Mouse (Mus musculus): Measurements from ENCODE around the gene Rgs19. TPM values are rescaled to one million over a fixed set of nuclear protein-coding genes. Genes with fewer than 3 reads are reported as not detected.

The Rgs19 gene
- total RNA-seq (2022), result 10 to 100 TPM; 23.7 to 26.0 (median 25.3) TPM

DNA sequence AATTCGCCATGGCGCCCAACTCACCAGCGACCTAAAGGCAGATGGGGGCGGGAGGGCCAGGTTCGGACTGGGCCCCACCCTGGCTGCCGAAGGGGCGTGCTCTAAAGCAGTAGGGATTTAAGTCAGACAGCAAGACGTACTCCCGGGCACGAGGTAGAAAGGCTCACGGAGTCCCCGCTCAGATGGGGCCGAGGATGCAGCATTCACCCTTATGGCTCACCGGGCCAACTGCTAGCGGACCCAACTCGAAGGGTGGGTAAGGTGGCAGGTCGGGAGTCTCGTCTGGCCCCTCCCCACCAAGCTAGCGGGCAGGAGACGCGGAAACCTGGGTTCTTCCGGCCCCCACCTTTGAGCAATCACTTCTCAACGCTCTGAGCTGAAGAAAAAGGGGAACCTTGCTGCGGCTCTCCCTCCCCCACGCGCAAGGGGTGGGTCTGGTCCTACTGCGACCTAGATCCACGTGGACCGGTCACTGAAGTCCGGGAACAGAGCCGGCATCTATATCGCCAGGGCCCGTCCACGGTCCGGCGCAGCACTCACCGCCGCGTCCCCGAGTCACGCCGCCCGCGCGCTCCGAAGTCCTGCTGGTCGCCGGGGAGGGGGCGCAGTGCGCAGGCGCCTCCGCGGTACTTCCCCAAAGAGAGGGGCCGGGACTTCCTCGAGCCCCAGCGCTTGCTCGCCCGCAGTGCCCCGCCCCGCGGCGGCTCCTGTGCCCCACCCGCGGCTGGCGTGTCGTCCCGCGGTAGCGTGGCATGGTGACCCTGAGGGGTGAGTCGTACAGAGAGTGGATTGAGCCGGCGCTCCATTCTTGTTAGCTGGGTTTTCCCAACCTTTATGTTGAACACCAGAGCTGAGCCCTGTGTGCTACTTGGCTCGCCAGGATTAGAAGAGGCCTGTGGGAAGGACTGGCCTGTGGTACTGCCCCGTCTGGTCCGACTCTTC is at the start of gene Rgs19:
Gene Rgs19 (minus strand): TSS at position 639 of the 942 bp plus-strand sequence.
- peak; percentile 81 for DNase-seq

GRCm38 (mm10) chr2:181730051-181730450 is 36.3 kb upstream of the Rgs19 start:
- no peak for DNase-seq

DNA sequence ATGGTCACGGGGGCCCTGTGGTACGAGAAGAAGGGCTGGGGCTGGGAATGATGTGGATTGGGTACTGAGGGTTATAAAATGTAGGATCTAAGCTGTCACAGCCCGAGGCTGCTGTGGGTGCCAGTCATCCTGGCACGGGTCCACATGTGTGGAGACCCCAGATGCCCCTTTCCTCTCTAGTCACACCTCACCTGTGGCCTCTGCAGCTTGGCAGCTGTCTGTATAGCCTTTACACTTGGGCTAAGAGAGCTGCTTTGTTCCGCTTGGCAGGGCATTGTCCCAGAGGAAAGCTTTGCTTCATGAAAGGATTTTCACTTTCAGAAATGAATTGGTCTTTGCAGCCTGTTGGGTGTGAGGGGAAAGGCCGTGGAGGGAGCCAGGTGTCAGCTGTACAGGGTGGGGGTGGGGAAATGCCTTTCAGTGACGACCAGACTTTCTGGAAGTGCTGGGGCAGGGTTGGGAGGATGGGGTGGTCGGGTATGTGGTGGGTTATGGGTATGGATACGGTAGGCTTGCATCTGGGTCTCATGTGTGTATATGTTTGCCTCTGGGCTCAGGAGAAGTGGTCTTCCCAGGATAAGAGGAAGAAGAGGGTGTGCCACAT is 34.0 kb upstream of the Rgs19 start:
- no peak for DNase-seq

- no peak for DNase-seq
Observed at GRCm38 (mm10) chr2:181722213-181722612, 28.4 kb upstream of the Rgs19 start.

DNA sequence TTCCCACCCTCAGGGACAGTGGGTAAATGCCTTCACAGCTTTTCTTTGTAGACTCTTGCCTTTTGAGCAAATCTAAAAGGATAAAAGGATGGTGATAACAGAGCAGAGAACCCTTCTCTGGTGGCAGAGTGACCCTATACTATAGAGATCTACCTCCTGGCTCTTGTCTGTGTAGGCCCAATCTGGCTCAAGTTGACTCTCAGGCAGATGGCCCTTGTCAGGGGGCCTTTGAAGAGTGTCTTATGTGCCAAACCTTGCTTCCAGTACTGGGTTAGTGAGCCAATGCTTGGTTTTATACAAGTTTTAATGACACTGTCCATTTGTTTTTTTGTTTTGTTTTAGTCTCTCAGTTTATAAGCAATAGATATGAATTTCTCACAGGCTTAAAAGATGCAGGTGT is 27.4 kb upstream of the Rgs19 start:
- no peak for DNase-seq

GRCm38 (mm10) chr2:181720061-181720460 is 26.3 kb upstream of the Rgs19 start:
- DNase-seq, result no peak

GRCm38 (mm10) chr2:181716991-181717390 is 23.2 kb upstream of the Rgs19 start:
- DNase-seq, result no peak

DNA sequence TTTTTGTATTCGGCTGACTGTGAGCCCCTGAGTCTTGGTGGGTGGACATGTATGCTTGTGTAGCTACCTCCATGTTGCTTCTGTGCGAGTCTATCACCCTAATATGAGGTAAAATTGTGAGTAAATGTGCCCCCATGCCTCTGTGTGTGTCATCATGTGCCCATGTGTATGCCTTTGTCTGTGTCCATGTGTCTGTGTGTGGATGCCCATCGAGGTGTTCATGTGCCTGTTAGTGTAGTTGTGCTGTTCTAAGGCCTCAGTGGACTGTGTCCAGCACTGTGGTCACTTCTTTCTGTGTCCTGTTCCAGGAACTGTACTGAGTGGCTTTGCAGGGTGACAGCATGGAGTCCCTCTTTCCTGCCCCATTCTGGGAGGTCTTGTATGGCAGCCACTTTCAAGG is 21.6 kb upstream of the Rgs19 start:
- DNase-seq, result no peak

- DNase-seq, result no peak
Observed at GRCm38 (mm10) chr2:181714903-181715326, 21.1 kb upstream of the Rgs19 start, which contains the start of gene Oprl1. Gene Oprl1 (plus strand): TSS chr2:181715016.

GRCm38 (mm10) chr2:181713749-181714148 is 20.0 kb upstream of the Rgs19 start:
- no peak for DNase-seq

DNA sequence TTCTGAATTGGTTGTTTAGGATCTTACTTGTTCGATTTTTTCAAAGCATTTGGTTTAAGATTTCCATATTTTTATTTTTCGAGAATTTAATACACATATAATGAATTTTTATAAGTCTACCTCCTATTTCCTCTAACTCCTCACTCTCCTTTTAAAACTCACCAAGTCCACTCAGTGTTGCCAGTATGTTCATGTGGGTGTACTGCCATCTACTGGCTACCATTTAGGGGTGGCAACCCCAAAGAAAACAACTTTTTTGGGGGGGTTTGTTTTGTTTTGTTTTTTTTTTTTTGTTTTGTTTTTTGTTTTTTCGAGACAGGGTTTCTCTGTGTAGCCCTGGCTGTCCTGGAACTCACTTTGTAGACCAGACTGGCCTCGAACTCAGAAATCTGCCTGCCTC is 12.9 kb upstream of the Rgs19 start:
- DNase-seq, result no peak

DNA sequence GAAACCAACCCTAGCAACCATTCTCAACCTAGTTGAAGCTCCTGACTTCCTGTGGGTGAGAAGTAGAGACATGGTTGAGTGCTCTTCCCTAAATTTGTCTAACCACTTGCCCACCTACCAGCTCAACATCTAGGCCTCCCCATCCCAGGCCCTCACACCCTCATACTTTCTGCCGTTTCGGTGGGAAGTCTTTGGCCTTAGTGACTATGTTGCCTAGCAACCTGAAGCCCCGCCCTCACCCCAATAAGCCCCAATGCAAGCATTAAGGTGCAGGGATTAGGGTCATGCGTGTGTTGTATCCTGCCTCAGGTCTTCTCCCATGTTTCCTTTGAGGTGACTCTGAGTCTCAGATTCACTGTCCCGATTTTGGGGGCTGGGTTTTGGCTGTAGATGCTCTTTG is 4.5 kb upstream of the Rgs19 start, which contains the start of gene Lkaaear1:
Gene Lkaaear1 (minus strand): TSS at position 202 of the 400 bp plus-strand sequence.
- DNase-seq, result no peak

- DNase-seq, result no peak
Observed at GRCm38 (mm10) chr2:181696801-181697420, 3.1 kb upstream of the Rgs19 start.

GRCm38 (mm10) chr2:181695776-181696175 is 2.0 kb upstream of the Rgs19 start:
- no peak for DNase-seq

GRCm38 (mm10) chr2:181694581-181694980 is 804 bp upstream of the Rgs19 start:
- no peak for DNase-seq

DNA sequence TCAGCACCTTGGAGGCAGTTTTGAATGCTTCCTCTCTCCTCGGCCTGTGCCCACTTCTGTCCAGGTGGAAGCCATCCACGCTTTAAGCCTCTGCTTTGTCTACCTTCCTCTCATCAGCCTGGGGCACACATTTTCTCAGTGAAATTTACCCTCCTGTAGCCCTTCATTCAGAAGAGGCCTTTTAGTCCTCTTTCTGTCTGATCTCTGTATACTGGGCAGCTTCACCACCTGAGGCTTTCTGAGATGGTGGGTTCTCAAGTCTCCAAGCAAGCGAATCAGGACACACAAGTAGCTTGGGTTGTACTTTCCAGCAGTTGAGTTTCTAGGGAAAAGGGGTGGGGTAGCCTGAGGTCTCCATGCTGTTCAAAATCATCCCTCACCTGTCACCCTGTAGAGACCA is 1.5 kb downstream of the Rgs19 start:
- DNase-seq, result no peak

- DNase-seq, result no peak
Observed at GRCm38 (mm10) chr2:181691571-181691970, 2.2 kb downstream of the Rgs19 start.

- DNase-seq, result no peak
Observed at GRCm38 (mm10) chr2:181691083-181691482, 2.7 kb downstream of the Rgs19 start.

DNA sequence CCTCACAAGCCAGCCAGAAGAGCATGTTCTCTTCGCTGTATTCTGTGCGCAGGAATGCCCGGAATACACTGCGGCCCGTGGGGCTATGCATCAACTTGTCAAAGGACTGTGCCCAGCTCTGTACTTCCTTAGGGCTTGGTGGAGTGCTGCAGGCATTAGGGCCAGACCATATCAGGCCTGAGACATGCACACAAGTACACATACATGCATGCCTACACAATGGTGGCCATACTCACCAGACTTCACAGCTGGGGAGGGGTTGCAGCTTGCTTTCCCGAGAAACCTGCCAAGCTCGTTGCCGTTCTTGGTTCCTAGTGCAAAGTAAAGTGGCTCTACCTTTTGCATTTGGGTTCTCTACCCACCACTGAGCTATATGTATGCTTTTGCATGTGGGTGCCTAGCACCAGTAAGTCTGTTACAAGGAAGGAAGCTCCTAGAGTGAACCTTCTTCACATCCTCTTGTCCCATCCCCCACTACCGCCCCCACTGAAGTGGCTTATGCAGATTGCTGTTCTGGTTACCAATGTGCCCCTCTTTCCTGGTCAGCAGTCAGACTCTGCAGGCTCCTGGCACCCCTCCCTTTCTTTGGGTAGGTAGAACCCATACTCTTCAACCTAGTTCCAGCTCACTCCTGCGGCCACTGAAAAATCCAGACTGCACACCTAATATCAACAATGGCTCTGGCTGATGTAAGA is 4.2 kb downstream of the Rgs19 start:
- no peak for DNase-seq

GRCm38 (mm10) chr2:181687586-181687985 is 6.2 kb downstream of the Rgs19 start:
- DNase-seq, result no peak

DNA sequence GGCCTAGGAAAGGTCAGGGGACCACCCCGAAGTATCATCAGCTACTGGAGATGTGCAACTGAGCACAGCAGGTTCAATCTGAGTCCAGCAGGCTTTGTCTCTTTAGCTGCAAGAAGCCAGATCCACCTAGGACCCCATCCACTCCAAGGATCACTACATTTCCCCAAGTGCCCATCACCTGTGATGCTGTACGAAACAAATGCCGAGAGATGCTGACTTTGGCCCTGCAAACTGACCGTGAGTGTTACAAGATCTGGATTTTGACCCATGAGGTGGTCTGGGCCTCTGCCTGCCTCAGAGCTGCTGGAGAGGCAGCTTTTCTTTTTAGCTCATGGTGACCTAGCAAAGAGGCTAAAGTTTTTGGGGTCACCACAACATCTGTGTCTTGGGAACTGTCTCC is 8.1 kb downstream of the Rgs19 start:
- no peak for DNase-seq

- no peak for DNase-seq
Observed at GRCm38 (mm10) chr2:181684713-181685112, 9.1 kb downstream of the Rgs19 start.

GRCm38 (mm10) chr2:181683381-181683780 is 10.4 kb downstream of the Rgs19 start:
- no peak for DNase-seq
